Mouse (Mus musculus) liver, embryonic 14.5 days (tissue): ENCODE data around the gene Dthd1. TPM values are rescaled to one million over a fixed set of nuclear protein-coding genes. Genes with fewer than 3 reads are reported as not detected.

Source experiments
- ATAC-seq: fragments of 200-750 bp; cut with Nextera tagmentation; 2 replicates; pipeline ENCODE4 v1.8.0; 2017; ENCODE audit warnings: moderate number of reproducible peaks, mild to moderate bottlenecking, moderate library complexity; ENCODE audit not compliant: insufficient read depth
- DNase-seq, 3 experiments: peaks; one replicate each; pipeline ENCODE4 v3.0.0-alpha.2; 2012 to 2013; ENCODE audit warnings: low read depth in 3 of 3, low spot score in 3 of 3
- H3K27ac ChIP-seq: fragments of 300-500 bp; sonication (generic); 2 replicates; pipeline ENCODE4 v1.5.1; 2014; ENCODE audit warnings: moderate library complexity, mild to moderate bottlenecking, control low read depth, inconsistent platforms
- H3K27me3 ChIP-seq: fragments of 300-500 bp; sonication (generic); 2 replicates; pipeline ENCODE4 v1.6.1; 2014; ENCODE audit warnings: mild to moderate bottlenecking, low read length, moderate library complexity; ENCODE audit not compliant: control insufficient read depth, insufficient read depth
- H3K36me3 ChIP-seq: fragments of 300-500 bp; sonication (generic); replicated peaks from 2 replicates; pipeline ENCODE4 v1.6.1; 2014; ENCODE audit warnings: low read depth; ENCODE audit not compliant: control insufficient read depth, insufficient read depth
- H3K4me1 ChIP-seq, 2 experiments: fragments of 200-500 bp in 1 of 2; fragments of 300-500 bp in 1 of 2; sonication (generic) in 1 of 2; replicated peaks; 2 replicates each; pipeline ENCODE4 v1.6.1; 2012 to 2014; ENCODE audit warnings: antibody characterized with exemption in 1 of 2, inconsistent platforms in 1 of 2, low read length in 1 of 2; ENCODE audit not compliant: control insufficient read depth in 2 of 2, insufficient read depth in 2 of 2
- H3K4me2 ChIP-seq: fragments of 300-500 bp; sonication (generic); 2 replicates; pipeline ENCODE4 v1.6.1; 2014; ENCODE audit warnings: low read depth, mild to moderate bottlenecking, control low read depth, moderate library complexity
- H3K4me3 ChIP-seq, 2 experiments: fragments of 200-500 bp in 1 of 2; fragments of 300-500 bp in 1 of 2; sonication (generic) in 1 of 2; 2 replicates each; pipeline ENCODE4 v1.5.1; 2012 to 2014; ENCODE audit warnings: low read depth in 2 of 2, low read length in 2 of 2, mild to moderate bottlenecking in 2 of 2, control low read depth in 1 of 2, inconsistent platforms in 1 of 2, moderate library complexity in 1 of 2; ENCODE audit not compliant: insufficient read depth in 1 of 2
- H3K9ac ChIP-seq: fragments of 300-500 bp; sonication (generic); replicated peaks from 2 replicates; pipeline ENCODE4 v1.6.1; 2014; ENCODE audit warnings: mild to moderate bottlenecking, control low read depth, moderate library complexity
- H3K9me3 ChIP-seq: fragments of 300-500 bp; sonication (generic); 2 replicates; pipeline ENCODE4 v1.6.1; 2016; ENCODE audit warnings: low read length, mixed read lengths; ENCODE audit not compliant: control insufficient read depth
- CTCF ChIP-seq: IDR thresholded peaks from 2 replicates; pipeline ENCODE4 v1.5.1; 2016; ENCODE audit warnings: antibody characterized with exemption, low read depth, control low read depth
- EP300 ChIP-seq: IDR thresholded peaks from 2 replicates; pipeline ENCODE4 v1.6.1; 2016; ENCODE audit warnings: antibody characterized with exemption, low read depth
- WGBS: fragments of 180-500 bp; shearing (Covaris S2); extraction: QIAGEN DNeasy Blood & Tissue Kit; methylation state at CpG from one replicate; pipeline ENCODE4 v1.1.7; 2014; ENCODE audit not compliant: insufficient replicate concordance; 5-methylcytosine and 5-hydroxymethylcytosine counted together
- polyA plus RNA-seq, 2 experiments: library from polyadenylated mRNA; depleted of rRNA in 1 of 2; stranded (reverse) in 1 of 2; unstranded in 1 of 2; fragments of >200 nt; fragmentation: Nextera tagmentation in 1 of 2; extraction: Ambion mirVana in 1 of 2; gene quantifications; 2 replicates each; pipeline versions ENCODE4 v1.2.1 to v1.2.3; 2012 to 2014

Dthd1 gene
- polyA plus RNA-seq, 2 experiments = not detected

DNA sequence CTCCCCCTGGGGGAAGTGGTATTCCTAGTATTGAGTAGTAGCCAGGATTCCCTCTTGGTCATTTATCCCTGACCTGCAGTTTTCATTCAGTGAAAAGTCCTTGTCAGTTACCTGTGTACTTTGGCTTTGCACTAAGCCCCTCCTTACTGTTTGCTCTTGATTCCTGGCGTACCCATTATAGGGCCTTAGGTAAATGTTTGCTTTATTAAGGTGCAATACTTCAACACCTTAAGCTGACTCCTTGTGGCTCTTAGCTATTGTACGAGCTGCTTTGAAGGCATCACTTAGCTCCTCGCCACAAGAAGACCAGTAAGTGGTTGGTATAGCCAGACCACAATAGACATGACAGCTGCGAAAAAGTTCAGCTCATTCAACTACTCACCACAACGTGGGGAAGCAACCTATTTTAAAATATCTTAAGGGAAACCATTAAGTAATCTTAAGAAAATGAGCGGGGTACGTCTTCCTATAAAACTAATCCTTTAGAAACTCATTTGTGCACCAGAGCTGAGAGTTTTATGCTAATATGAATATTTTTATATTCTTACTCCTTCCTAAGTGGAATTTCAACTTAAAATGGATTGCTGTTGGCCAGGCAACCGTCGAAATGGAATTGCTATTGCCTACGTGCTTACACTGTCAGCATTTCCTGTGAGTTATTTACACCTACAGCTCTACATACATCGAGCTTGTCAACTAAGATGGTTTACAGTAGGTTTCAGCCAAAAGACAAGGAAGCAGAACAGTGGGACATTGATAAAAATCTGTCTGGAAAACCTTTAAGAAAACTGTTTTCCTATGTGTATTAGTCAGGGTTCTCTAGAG is 41.6 kb upstream of the Dthd1 start:
- no peaks in the 10 kb centered on the region for H3K4me1 ChIP-seq
- H3K4me3 ChIP-seq = no peak overlapping the region
- peaks cover under 1% of the 10 kb centered on the region for H3K27me3 ChIP-seq
- H3K9me3 ChIP-seq = no peaks in the 10 kb centered on the region
- no peak for DNase-seq
- H3K36me3 ChIP-seq = no peaks in the 10 kb centered on the region
- no peak overlapping the region for H3K4me2 ChIP-seq
- H3K27ac ChIP-seq = no peak overlapping the region
- 43% methylated on average over 11 of the region's 11 CpGs for WGBS
- TF ChIP-seq EP300 (no peak), CTCF (no peak)
- no peak for ATAC-seq
- no peak overlapping the region for H3K9ac ChIP-seq

DNA sequence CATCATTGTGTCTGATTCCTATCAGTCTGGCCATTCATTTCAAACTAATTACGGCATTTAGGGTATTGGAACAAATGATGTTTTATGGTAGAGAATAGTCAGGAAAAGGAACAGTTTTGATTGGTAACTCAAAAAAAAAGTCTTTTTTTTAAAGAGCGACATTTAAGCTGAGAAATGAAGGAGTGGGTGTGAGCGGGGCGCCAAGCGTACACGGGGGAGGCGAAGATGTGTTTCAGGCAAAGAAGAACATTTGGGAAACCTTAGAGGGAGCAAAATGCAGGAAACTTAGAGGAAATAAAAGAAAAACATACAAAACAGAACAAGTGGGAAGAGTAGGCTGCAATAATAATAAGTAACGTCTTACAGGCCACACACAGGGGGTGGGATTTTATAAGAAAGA is 35.8 kb upstream of the Dthd1 start:
- no peak for DNase-seq
- WGBS = 79% methylated on average over 8 of the region's 8 CpGs
- H3K4me1 ChIP-seq = no peaks in the 10 kb centered on the region
- H3K36me3 ChIP-seq = no peaks in the 10 kb centered on the region
- H3K4me2 ChIP-seq = no peak overlapping the region
- TF ChIP-seq EP300 (no peak), CTCF (no peak)
- H3K9me3 ChIP-seq = no peaks in the 10 kb centered on the region
- H3K27me3 ChIP-seq = no peaks in the 10 kb centered on the region
- H3K9ac ChIP-seq = no peak overlapping the region
- H3K4me3 ChIP-seq = no peak overlapping the region
- no peak overlapping the region for H3K27ac ChIP-seq
- ATAC-seq = no peak

DNA sequence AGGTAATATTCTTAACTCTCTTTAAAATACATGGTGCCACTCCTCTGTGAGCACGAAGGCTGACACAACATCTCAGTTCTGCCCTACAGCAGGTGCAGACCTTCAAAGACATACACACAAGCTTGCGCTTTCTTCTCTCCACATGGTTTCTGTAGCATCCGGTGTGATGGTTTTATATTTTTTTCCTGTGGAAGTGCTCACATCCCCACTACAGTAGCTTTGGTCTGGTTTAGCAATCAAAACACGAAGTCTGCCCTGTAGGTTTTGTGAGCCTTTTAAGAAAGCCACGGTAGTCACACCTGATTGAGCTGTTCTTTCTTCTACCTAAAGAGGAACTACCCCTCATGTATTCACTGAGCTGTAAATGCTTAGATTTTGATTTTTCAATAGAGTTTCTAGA is 34.9 kb upstream of the Dthd1 start:
- no peaks in the 10 kb centered on the region for H3K4me1 ChIP-seq
- ATAC-seq = no peak
- no peaks in the 10 kb centered on the region for H3K9me3 ChIP-seq
- H3K9ac ChIP-seq = no peak overlapping the region
- TF ChIP-seq EP300 (no peak), CTCF (no peak)
- no peak overlapping the region for H3K4me2 ChIP-seq
- H3K27me3 ChIP-seq = no peaks in the 10 kb centered on the region
- H3K36me3 ChIP-seq = no peaks in the 10 kb centered on the region
- H3K4me3 ChIP-seq = no peak overlapping the region
- WGBS = 61% methylated on average over 5 of the region's 5 CpGs
- no peak for DNase-seq
- H3K27ac ChIP-seq = no peak overlapping the region

DNA sequence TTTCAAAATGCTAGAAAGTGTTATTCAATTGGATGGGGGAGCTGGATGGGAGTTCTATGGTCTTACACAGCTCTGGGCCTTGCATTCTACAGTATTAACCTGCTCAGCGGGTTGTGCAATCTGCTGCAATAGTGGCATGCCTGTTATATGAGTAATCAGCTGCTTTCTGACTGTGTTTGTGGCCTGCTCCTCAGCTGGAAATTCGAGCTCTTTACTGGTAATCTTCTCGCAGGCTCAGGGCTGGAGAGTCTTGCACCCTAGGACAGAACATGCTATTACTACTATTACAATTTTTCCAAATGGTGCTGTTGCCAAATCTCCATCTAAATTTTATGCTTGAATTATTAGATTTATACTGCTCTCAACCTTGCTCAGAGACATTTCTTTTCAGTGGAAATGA is 26.8 kb upstream of the Dthd1 start:
- Histone ChIP-seq H3K9ac (no peak overlapping the region), H3K27ac (no peak overlapping the region), H3K36me3 (no peaks in the 10 kb centered on the region), H3K9me3 (no peaks in the 10 kb centered on the region), H3K4me2 (no peak overlapping the region), H3K27me3 (no peaks in the 10 kb centered on the region), H3K4me3 (no peak overlapping the region), H3K4me1 (no peaks in the 10 kb centered on the region)
- ATAC-seq (no peak), DNase-seq (no peak)
- 59% methylated on average over 3 of the region's 3 CpGs for WGBS
- TF ChIP-seq EP300 (no peak), CTCF (no peak)

DNA sequence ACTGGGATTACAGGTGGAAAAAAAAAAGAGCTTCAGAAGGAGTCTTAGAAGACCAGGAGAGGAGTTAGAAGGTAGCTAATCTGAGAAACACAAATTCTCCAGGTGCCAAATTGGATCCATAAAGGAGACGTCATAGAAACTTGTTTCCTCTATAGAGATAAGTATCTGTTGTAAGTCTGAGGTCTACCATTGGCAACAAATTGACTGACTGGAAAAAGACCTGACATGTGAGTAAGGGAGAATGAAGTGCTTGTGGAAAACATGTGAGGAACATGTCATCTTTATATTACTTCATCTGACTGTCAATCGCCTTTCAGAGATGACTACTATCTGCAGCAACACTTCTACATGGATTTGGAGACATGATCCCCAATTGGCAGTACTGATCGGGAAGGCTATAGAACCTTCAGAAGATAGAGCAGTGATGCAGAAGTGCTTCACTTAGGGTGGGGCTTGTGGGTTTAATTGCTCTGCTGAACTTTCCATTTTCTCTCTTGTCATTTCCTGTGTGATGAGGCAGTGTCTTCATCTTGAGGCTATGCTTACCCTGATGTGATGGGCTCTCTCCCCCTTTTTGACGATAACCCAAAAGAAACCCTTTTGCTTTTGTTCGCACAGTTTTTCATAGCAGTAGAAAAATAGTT is 22.6 kb upstream of the Dthd1 start:
- WGBS = 65% methylated on average over 5 of the region's 5 CpGs
- ATAC-seq = no peak
- no peaks in the 10 kb centered on the region for H3K9me3 ChIP-seq
- no peak overlapping the region for H3K27ac ChIP-seq
- no peaks in the 10 kb centered on the region for H3K36me3 ChIP-seq
- H3K4me1 ChIP-seq = no peaks in the 10 kb centered on the region
- TF ChIP-seq CTCF (no peak), EP300 (no peak)
- no peak overlapping the region for H3K4me2 ChIP-seq
- no peaks in the 10 kb centered on the region for H3K27me3 ChIP-seq
- H3K4me3 ChIP-seq = no peak overlapping the region
- no peak for DNase-seq
- no peak overlapping the region for H3K9ac ChIP-seq
